ENCODE assay signal across 24 mouse cellular contexts in genomic region chr6:38703526-38703925, GRCm38 (mm10). TPM values are rescaled to one million over a fixed set of nuclear protein-coding genes. Genes with fewer than 3 reads are reported as not detected.
DNase-seq lines count a peak whose midpoint lies in the region; ATAC-seq and TF ChIP-seq lines count a peak whose summit lies in the region.
"Had no signal": no experiment of that assay in that cellular context is flagged by ENCODE, and none has a peak within 500 bp of the region (broad histone marks: within the 10 kb centered on the region; RNA-seq: fewer than 3 reads in every experiment).

No protein-coding gene starts in this region.

- TF ChIP-seq CTCF in gastrocnemius, adult 2 months (IDR thresholded peaks at IDR 0.05): no peak

- no peak overlapping the region for H3K4me3 ChIP-seq in gastrocnemius, adult 2 months
- no peak overlapping the region for H3K4me3 ChIP-seq in heart, embryonic 13.5 days
- H3K4me3 ChIP-seq in limb, embryonic 12.5 days (replicated peaks): no peak overlapping the region
- no peak overlapping the region for H3K4me3 ChIP-seq in limb, embryonic 10.5 days
- H3K4me3 ChIP-seq in heart, embryonic 15.5 days: no peak overlapping the region
- H3K4me3 ChIP-seq: forebrain, embryonic 10.5 days; hindbrain, embryonic 12.5 days; limb, embryonic 15.5 days; liver, embryonic 15.5 days; megakaryocyte, embryonic 14.5 days; myocyte; neural tube, embryonic 13.5 days had no signal

- peaks cover 45% of the 10 kb centered on the region for H3K4me1 ChIP-seq in heart, embryonic 13.5 days
- no peaks in the 10 kb centered on the region for H3K4me1 ChIP-seq in limb, embryonic 12.5 days (replicated peaks)
- H3K4me1 ChIP-seq in limb, embryonic 10.5 days: no peaks in the 10 kb centered on the region
- H3K4me1 ChIP-seq in heart, embryonic 15.5 days (replicated peaks): peaks cover 36% of the 10 kb centered on the region
- H3K4me1 ChIP-seq: hindbrain, embryonic 12.5 days; neural tube, embryonic 13.5 days had no signal

- peaks cover 68% of the 10 kb centered on the region for H3K36me3 ChIP-seq in heart, embryonic 13.5 days
- H3K36me3 ChIP-seq in limb, embryonic 12.5 days: peaks cover 94% of the 10 kb centered on the region
- peaks cover 92% of the 10 kb centered on the region for H3K36me3 ChIP-seq in limb, embryonic 10.5 days
- H3K36me3 ChIP-seq in heart, embryonic 15.5 days: peaks cover 14% of the 10 kb centered on the region

- H3K9me3 ChIP-seq in heart, embryonic 13.5 days: no peaks in the 10 kb centered on the region
- no peaks in the 10 kb centered on the region for H3K9me3 ChIP-seq in limb, embryonic 12.5 days
- H3K9me3 ChIP-seq in limb, embryonic 10.5 days (replicated peaks): no peaks in the 10 kb centered on the region
- no peaks in the 10 kb centered on the region for H3K9me3 ChIP-seq in heart, embryonic 15.5 days (replicated peaks)
- H3K9me3 ChIP-seq: forebrain, embryonic 10.5 days; hindbrain, embryonic 12.5 days; limb, embryonic 15.5 days; liver, embryonic 15.5 days; megakaryocyte, embryonic 14.5 days; neural tube, embryonic 13.5 days had no signal

- no peaks in the 10 kb centered on the region for H3K27me3 ChIP-seq in heart, embryonic 13.5 days (replicated peaks)
- H3K27me3 ChIP-seq in limb, embryonic 12.5 days: no peaks in the 10 kb centered on the region
- no peaks in the 10 kb centered on the region for H3K27me3 ChIP-seq in limb, embryonic 10.5 days (ENCODE audit: low read depth, poor library complexity, severe bottlenecking)
- no peaks in the 10 kb centered on the region for H3K27me3 ChIP-seq in heart, embryonic 15.5 days
- H3K27me3 ChIP-seq: hindbrain, embryonic 12.5 days; limb, embryonic 15.5 days; liver, embryonic 15.5 days; megakaryocyte, embryonic 14.5 days; neural tube, embryonic 13.5 days had no signal

- peak overlapping the region; percentile 28; the same call in 1 of the 2 replicates for H3K27ac ChIP-seq in gastrocnemius, adult 2 months
- peak overlapping the region; percentile 91 for H3K27ac ChIP-seq in heart, embryonic 13.5 days (replicated peaks)
- H3K27ac ChIP-seq in limb, embryonic 12.5 days: 0 out of 2 replicates have a peak overlapping the region, but pooled peaks have one; percentile 35
- H3K27ac ChIP-seq in limb, embryonic 10.5 days: no peak overlapping the region
- H3K27ac ChIP-seq in heart, embryonic 15.5 days: peak overlapping the region; percentile 82
- H3K27ac ChIP-seq: forebrain, embryonic 10.5 days; hindbrain, embryonic 12.5 days; kidney, postnatal 0 days; limb, embryonic 15.5 days; liver, embryonic 15.5 days; neural tube, embryonic 13.5 days had no signal

- DNase-seq in gastrocnemius, adult 2 months: no peak
- DNase-seq in gastrocnemius, postnatal 10 days: no peak
- DNase-seq in heart, postnatal 36 days: no peak
- DNase-seq in limb, embryonic 10.5 days (ENCODE audit: low spot score): no peak
- DNase-seq in spleen, postnatal 36 days (ENCODE audit: low spot score in 2 of 2): no peak
- DNase-seq: cerebellum, adult 18-20 months; cerebellum, postnatal 14 days; lung, postnatal 36 days; retina, postnatal 1 day; thymus, adult 18-20 months; thymus, postnatal 36 days had no signal

- WGBS in heart, embryonic 13.5 days: 63% methylated on average over 6 of the region's 6 CpGs
- 94% methylated on average over 6 of the region's 6 CpGs for whole genome bisulfite sequencing in limb, embryonic 12.5 days
- WGBS in limb, embryonic 10.5 days: 92% methylated on average over 6 of the region's 6 CpGs
- WGBS in heart, embryonic 15.5 days: 70% methylated on average over 6 of the region's 6 CpGs

- peak overlapping the region; percentile 56; the same call in 1 of the 2 replicates for H3K9ac ChIP-seq in heart, embryonic 13.5 days
- no peak overlapping the region for H3K9ac ChIP-seq in limb, embryonic 12.5 days (replicated peaks)
- no peak overlapping the region for H3K9ac ChIP-seq in heart, embryonic 15.5 days
- H3K9ac ChIP-seq: hindbrain, embryonic 12.5 days; limb, embryonic 15.5 days; liver, embryonic 15.5 days; neural tube, embryonic 13.5 days had no signal

- ATAC-seq in heart, embryonic 13.5 days (ENCODE audit: extremely low read depth, insufficient number of reproducible peaks, low FRiP score, low TSS enrichment): no peak
- ATAC-seq in limb, embryonic 12.5 days (ENCODE audit: insufficient number of reproducible peaks, insufficient read depth, low FRiP score, low TSS enrichment, low read depth): no peak
- ATAC-seq in heart, embryonic 15.5 days (replicated peaks; ENCODE audit: insufficient number of reproducible peaks, insufficient read depth, low FRiP score, low read depth): no peak
- ATAC-seq: inflammation-experienced regulatory T-cells, adult 6 months had no signal

- H3K4me2 ChIP-seq in heart, embryonic 13.5 days: no peak overlapping the region
- H3K4me2 ChIP-seq in limb, embryonic 12.5 days: no peak overlapping the region
- H3K4me2 ChIP-seq in heart, embryonic 15.5 days: no peak overlapping the region
- H3K4me2 ChIP-seq: hindbrain, embryonic 12.5 days; limb, embryonic 15.5 days; liver, embryonic 15.5 days; neural tube, embryonic 13.5 days had no signal

- intact Hi-C loops in gastrocnemius, adult 2 months (cut with DNase I): no loop called here
- intact Hi-C loops in heart, postnatal 36 days (cut with DNase I): no loop called here

RNA-seq across cellular contexts. Expression of gene Clec2l, which starts 40.7 kb away (rescaled TPM):
- total RNA-seq in gastrocnemius, adult 2 months (2021): under 1 TPM in 1 of 2 experiments, not detected in 1; 0.22 TPM
- 1 to 10 TPM; 1.2 TPM for total RNA-seq in gastrocnemius, postnatal 10 days (2021)
- 0.86 and 0.87 TPM in 2 replicates for polyA plus RNA-seq in heart, embryonic 13.5 days (2015; fragmentation: Nextera tagmentation; extraction: Ambion mirVana)
- 1 to 10 TPM; 1.5 to 1.7 TPM for total RNA-seq in heart, postnatal 36 days (2021)
- polyA plus RNA-seq in limb, embryonic 12.5 days (2016; fragmentation: Nextera tagmentation; extraction: Ambion mirVana): 1.9 and 2.8 TPM in 2 replicates
- polyA plus RNA-seq in limb, embryonic 10.5 days (2016; fragmentation: Nextera tagmentation; extraction: Ambion mirVana): 0.35 and 0.40 TPM in 2 replicates
- polyA plus RNA-seq in heart, embryonic 15.5 days (2015; fragmentation: Nextera tagmentation; extraction: Ambion mirVana): 0.87 and 1.9 TPM in 2 replicates
- total RNA-seq: gastrocnemius, adult 18-20 months had no signal
